Mouse (Mus musculus): ENCODE results near the gene Btg2. TPM values are rescaled to one million over a fixed set of nuclear protein-coding genes. Genes with fewer than 3 reads are reported as not detected.

Btg2 gene
- 100 to 1,000 TPM in 8 of 26 experiments, 10 to 100 TPM in 17, 1 to 10 TPM in 1; 3.8 to 604 (median 54.5) TPM for total RNA-seq (2018; cell fraction: chromatin; rRNA removed)
- 100 to 1,000 TPM in 15 of 26 experiments, 10 to 100 TPM in 10, 1 to 10 TPM in 1; 9.1 to 625 (median 124) TPM for total RNA-seq (2018; cell fraction: cytosol; rRNA removed)
- 1,000 to 10,000 TPM in 1 of 26 experiments, 100 to 1,000 TPM in 16, 10 to 100 TPM in 9; 15.8 to 1,019 (median 166) TPM for total RNA-seq (2018; cell fraction: nucleus; rRNA removed)
- 3.9 to 21.4 TPM (median 6.0 TPM) in 3 replicates for polyA plus RNA-seq (2018)

DNA sequence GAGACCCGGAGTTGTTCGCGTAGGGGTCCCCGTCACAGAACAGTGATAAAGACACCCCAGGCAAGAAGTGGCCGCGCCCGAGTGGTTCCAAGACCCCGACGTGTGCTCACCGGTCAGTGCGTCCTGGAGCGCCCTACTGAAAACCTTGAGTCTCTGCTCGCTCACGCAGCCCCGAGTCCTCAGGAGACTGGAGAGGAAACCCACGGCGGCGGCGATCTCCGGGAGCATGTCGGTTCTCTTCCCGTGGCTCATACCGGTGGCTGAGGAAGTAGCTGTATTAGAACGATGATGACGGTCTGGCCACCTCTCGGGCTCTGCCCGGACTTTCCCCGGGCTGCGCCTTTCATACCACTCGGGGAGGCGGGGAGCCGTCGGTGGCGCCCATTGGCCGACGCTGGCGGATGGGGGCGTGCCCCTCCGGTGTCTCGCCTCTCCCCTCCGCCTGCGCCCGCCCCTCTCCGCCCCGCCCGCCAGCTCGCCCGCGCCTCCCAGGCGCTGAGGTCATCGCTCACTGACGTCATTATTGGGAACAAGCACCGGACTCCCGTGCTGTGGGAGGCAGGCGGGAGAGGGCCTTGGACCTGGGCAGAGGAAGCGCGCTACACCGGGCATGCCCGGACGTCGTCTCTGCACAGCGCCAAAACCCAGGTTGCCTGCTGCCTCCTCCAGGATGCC, at the start of gene Btg2:
TSS of gene Btg2 (minus strand) at position 319 of the 675 bp plus-strand sequence.
- H3K27ac ChIP-seq: peak within 1 kb of the TSS; percentile 71
- H3K36me3 ChIP-seq (ENCODE audit: inconsistent target): peaks cover 12% of the 10 kb centered on the region; the same call in 1 of the 2 replicates
- H3K79me2 ChIP-seq (ENCODE audit: inconsistent target): peaks cover 30% of the 10 kb centered on the region
- peak within 1 kb of the TSS; percentile 94 for H3K4me3 ChIP-seq (ENCODE audit: inconsistent target)
- WGBS (ENCODE audit: missing documents): under 1% methylated on average over 45 of the region's 62 CpGs

GRCm38 (mm10) chr1:134122195-134122594, 43.3 kb upstream of the Btg2 start:
- H3K79me2 ChIP-seq (ENCODE audit: inconsistent target): no peaks in the 10 kb centered on the region
- H3K36me3 ChIP-seq (ENCODE audit: inconsistent target): no peaks in the 10 kb centered on the region
- H3K27ac ChIP-seq: no peak overlapping the region
- no peak overlapping the region for H3K4me3 ChIP-seq (ENCODE audit: inconsistent target)
- WGBS (ENCODE audit: missing documents): 59% methylated on average over 9 of the region's 9 CpGs

DNA sequence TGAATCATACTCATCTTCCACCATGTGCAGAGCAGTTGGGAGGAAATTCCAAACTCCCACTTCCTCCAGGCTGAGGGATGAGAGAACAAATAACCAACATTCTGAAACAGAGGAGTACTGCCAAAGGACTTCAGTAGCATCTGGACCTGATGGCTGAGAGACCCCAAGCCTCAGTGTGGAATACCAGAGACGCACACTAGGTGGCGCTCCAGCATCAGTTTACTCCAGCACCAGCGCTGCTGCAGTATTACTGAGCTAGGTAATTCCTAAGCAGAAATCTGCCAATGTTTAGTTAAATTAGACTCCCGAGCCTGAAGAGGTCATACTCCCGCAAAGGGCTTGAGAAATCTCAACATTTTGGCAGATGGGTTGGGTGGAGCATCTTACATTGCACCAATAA, 41.3 kb upstream of the Btg2 start:
- Histone ChIP-seq H3K36me3 (ENCODE audit: inconsistent target) (no peaks in the 10 kb centered on the region), H3K27ac (no peak overlapping the region), H3K79me2 (ENCODE audit: inconsistent target) (no peaks in the 10 kb centered on the region), H3K4me3 (ENCODE audit: inconsistent target) (no peak overlapping the region)
- 4% methylated on average over 5 of the region's 5 CpGs for WGBS (ENCODE audit: missing documents)

DNA sequence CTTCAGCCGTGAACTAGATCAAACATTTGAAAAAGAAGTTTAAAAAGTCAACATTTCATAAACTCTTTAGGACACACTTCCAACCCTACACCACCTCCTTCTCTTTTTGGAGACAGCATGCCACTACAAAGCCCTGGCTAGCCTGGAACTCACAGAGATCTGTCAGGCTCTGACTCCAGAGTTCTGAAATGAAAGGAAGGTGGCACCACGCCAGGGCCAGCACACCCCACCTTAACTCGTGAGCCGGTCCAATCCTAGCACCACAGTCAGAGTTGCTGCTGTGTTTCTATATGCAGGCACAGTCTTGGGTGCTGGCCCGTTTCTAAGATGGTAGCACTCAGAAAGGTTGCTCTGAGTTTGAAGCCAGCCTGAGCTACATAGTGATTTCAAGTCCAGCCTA, 38.2 kb upstream of the Btg2 start:
- no peak overlapping the region for H3K4me3 ChIP-seq (ENCODE audit: inconsistent target)
- no peaks in the 10 kb centered on the region for H3K36me3 ChIP-seq (ENCODE audit: inconsistent target)
- no peak overlapping the region for H3K27ac ChIP-seq
- 76% methylated on average over 5 of the region's 5 CpGs for WGBS (ENCODE audit: missing documents)
- no peaks in the 10 kb centered on the region for H3K79me2 ChIP-seq (ENCODE audit: inconsistent target)

- H3K36me3 ChIP-seq (ENCODE audit: inconsistent target): no peaks in the 10 kb centered on the region
- no peak overlapping the region for H3K4me3 ChIP-seq (ENCODE audit: inconsistent target)
- no peaks in the 10 kb centered on the region for H3K79me2 ChIP-seq (ENCODE audit: inconsistent target)
- no peak overlapping the region for H3K27ac ChIP-seq
- 90% methylated on average over 8 of the region's 8 CpGs for whole genome bisulfite sequencing (ENCODE audit: missing documents)
Observed at GRCm38 (mm10) chr1:134115424-134115823, 36.5 kb upstream of the Btg2 start.

DNA sequence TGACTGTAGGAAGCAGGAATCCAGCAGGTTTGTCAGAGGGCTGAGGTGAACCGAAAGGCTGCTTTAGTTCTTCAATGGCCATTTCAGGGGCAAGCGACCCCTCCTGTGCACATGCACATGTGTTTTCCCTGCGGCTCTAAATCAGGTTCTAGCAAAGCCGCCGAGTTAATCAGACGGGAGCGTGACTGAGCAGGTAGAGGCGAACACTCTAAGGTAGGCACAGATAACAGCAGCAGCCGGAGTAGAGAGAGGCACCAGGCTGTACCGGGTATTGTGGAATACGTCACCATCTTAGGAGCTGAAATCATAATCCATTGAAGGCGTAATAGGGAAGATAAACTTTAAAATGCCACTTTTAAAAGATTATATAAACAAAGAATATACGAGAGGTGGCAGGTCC, 35.8 kb upstream of the Btg2 start:
- Histone ChIP-seq H3K4me3 (ENCODE audit: inconsistent target) (no peak overlapping the region), H3K27ac (no peak overlapping the region), H3K36me3 (ENCODE audit: inconsistent target) (no peaks in the 10 kb centered on the region), H3K79me2 (ENCODE audit: inconsistent target) (no peaks in the 10 kb centered on the region)
- WGBS (ENCODE audit: missing documents): 93% methylated on average over 11 of the region's 13 CpGs

GRCm38 (mm10) chr1:134114018-134114417, 35.1 kb upstream of the Btg2 start:
- Histone ChIP-seq H3K79me2 (ENCODE audit: inconsistent target) (no peaks in the 10 kb centered on the region), H3K4me3 (ENCODE audit: inconsistent target) (no peak overlapping the region), H3K27ac (no peak overlapping the region), H3K36me3 (ENCODE audit: inconsistent target) (no peaks in the 10 kb centered on the region)
- 85% methylated on average over 7 of the region's 7 CpGs for WGBS (ENCODE audit: missing documents)

DNA sequence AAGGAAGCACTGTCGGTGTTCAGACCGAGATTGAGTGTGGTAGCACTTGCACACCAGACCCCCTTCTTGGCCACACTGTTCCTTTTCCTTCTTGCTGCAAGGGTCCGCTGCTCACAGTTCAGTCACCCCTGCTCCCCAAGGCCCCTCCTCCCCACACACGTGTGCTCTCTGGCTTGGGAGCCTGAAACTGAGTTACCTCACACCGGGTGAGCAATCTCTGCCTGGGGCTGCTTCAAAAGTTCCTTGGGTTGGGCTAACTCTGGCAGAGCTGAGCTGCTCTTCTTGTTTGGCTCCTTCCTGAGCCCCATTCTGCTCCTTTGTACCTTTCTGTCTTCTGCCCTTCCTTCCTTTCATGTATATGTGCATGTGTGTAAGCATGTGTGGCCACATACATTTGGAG, 34.6 kb upstream of the Btg2 start:
- WGBS (ENCODE audit: missing documents): 77% methylated on average over 4 of the region's 5 CpGs
- no peaks in the 10 kb centered on the region for H3K79me2 ChIP-seq (ENCODE audit: inconsistent target)
- no peaks in the 10 kb centered on the region for H3K36me3 ChIP-seq (ENCODE audit: inconsistent target)
- no peak overlapping the region for H3K27ac ChIP-seq
- no peak overlapping the region for H3K4me3 ChIP-seq (ENCODE audit: inconsistent target)

DNA sequence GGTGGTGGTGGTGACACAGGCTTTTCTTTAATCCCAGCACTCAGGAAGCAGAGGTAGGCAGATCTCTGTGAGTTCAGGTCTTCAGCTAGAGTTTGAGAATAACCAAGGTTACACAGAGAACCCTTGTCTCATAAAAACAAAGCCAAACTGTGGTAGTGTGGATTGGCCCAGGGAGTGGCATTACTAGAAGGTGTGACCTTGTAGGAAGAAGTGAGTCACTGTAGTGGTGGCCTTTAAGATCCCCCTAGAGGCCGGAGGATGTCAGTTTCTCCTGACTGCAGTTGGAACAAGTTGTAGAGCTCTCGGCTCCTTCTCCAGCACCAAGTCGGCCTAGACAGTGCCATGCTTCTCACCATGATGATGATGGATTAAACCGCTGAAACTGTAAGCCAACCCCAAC, 32.1 kb upstream of the Btg2 start, which contains the start of gene Chit1:
TSS of gene Chit1 (plus strand) at position 264 of the 400 bp plus-strand sequence.
- WGBS (ENCODE audit: missing documents): 82% methylated on average over 4 of the region's 4 CpGs
- H3K4me3 ChIP-seq (ENCODE audit: inconsistent target): no peak within 1 kb of the TSS
- H3K27ac ChIP-seq: no peak within 1 kb of the TSS
- no peaks in the 10 kb centered on the region for H3K36me3 ChIP-seq (ENCODE audit: inconsistent target)
- no peaks in the 10 kb centered on the region for H3K79me2 ChIP-seq (ENCODE audit: inconsistent target)

DNA sequence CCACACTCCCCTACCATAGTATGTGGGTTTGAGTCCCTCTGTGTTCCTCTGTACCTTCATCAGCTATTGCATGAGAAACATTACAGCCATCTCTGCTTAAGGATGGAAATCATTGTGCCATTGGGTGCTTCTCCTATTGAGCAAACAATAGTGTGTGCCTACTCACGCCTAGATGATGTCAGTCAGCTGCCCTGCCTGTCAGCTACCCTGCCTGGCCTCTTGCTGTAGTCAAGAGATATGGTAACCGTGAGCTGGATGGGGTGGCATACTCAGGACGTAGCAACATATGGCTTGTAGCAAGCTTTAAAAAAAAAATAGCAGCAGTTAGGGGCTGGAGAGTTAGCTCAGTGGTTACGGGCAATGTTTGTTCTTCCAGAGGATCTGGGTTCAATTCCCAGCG, 31.5 kb upstream of the Btg2 start:
- Histone ChIP-seq H3K36me3 (ENCODE audit: inconsistent target) (no peaks in the 10 kb centered on the region), H3K27ac (no peak overlapping the region), H3K79me2 (ENCODE audit: inconsistent target) (no peaks in the 10 kb centered on the region), H3K4me3 (ENCODE audit: inconsistent target) (no peak overlapping the region)
- 87% methylated on average over 5 of the region's 5 CpGs for WGBS (ENCODE audit: missing documents)

DNA sequence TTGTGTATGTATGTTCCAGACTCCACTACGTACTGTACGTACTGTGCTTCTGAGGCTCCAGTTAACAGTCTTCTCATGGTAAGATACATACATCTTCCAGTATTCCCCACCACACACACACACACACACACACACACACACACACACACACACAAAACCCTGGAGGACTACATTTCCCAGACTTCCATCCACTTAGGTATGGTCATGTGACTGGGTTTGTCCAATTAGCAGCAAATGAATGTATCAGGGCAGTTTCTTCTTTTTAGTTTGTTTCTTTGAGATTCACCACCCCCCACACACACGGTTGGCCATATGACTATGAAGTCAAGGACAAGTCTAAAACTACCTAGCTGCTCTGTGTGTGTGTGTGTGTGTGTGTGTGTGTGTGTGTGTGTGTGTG, 31.1 kb upstream of the Btg2 start:
- WGBS (ENCODE audit: missing documents): 76% methylated on average over 3 of the region's 3 CpGs
- no peaks in the 10 kb centered on the region for H3K36me3 ChIP-seq (ENCODE audit: inconsistent target)
- H3K4me3 ChIP-seq (ENCODE audit: inconsistent target): no peak overlapping the region
- H3K27ac ChIP-seq: no peak overlapping the region
- no peaks in the 10 kb centered on the region for H3K79me2 ChIP-seq (ENCODE audit: inconsistent target)

GRCm38 (mm10) chr1:134107777-134108176, 28.9 kb upstream of the Btg2 start:
- H3K36me3 ChIP-seq (ENCODE audit: inconsistent target): no peaks in the 10 kb centered on the region
- no peak overlapping the region for H3K27ac ChIP-seq
- 96% methylated on average over 7 of the region's 7 CpGs for WGBS (ENCODE audit: missing documents)
- no peaks in the 10 kb centered on the region for H3K79me2 ChIP-seq (ENCODE audit: inconsistent target)
- no peak overlapping the region for H3K4me3 ChIP-seq (ENCODE audit: inconsistent target)

DNA sequence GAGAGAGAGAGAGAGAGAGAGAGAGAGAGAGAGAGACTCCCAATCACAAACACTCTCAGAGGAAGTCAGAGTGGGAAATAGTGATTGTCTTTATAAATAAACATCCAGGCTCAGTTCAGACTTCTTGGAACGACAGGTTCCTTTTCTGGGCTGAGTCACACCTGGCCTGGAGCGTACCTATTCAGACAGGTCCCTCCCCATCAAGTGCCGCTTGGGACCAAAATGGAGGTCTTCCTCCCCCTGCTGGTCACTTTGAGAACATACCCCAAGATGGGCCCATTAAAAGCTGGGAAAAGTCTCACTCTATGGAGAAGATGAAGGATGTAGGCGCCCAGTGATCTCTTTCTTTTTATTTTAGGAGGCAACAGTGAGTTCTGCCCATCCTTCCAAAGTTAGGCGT, 27.8 kb upstream of the Btg2 start:
- WGBS (ENCODE audit: missing documents): 5% methylated on average over 5 of the region's 5 CpGs
- H3K79me2 ChIP-seq (ENCODE audit: inconsistent target): no peaks in the 10 kb centered on the region
- no peak overlapping the region for H3K4me3 ChIP-seq (ENCODE audit: inconsistent target)
- no peak overlapping the region for H3K27ac ChIP-seq
- no peaks in the 10 kb centered on the region for H3K36me3 ChIP-seq (ENCODE audit: inconsistent target)

DNA sequence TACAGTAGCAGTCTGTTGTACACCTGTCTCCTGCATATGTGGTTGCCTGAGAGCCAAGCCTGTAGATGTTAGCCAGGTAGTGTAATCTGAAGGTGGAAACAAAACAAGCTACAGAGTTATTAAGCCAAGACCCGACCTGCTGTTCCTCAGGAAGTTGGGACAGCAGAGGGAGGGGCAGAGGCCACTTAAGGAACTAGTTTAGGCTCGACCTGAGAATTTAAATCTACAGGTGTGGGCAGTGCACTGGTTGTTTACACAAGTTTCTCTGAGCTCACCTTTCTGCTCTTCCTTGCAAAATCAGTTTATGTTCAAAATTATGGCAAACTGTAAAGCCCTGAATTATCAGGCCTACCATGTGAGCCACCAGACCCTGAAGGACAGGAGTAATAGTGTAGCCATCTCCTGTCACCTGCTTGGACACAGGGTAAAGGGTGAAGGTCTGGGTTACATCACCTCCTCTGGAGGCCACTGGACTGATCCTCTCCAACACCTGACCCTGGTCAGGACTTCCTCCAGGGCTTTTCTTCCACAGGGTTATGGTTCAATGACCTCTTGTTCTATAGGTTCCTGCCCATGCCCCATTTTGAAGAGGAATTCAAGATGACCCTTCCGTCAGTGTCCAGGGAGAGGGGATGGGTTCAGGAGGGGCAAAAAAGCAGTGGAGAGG, 27.0 kb upstream of the Btg2 start:
- no peak overlapping the region for H3K4me3 ChIP-seq (ENCODE audit: inconsistent target)

More for the DNA sequence above, 27.0 kb upstream of the Btg2 start:
- no peaks in the 10 kb centered on the region for H3K79me2 ChIP-seq (ENCODE audit: inconsistent target)
- WGBS (ENCODE audit: missing documents): 37% methylated on average over 3 of the region's 3 CpGs
- H3K36me3 ChIP-seq (ENCODE audit: inconsistent target): no peaks in the 10 kb centered on the region
- H3K27ac ChIP-seq: no peak overlapping the region

Data from macrophage (primary cell).